Mouse (Mus musculus) stomach, postnatal 0 days (tissue): ENCODE measurements at regions not wholly inside any gene's neighbourhood (a gene's known extent, or its start where the extent isn't known, plus 50 kb on each side); places are given as distances from the start of the nearest gene placed in this dataset.

ENCODE experiments used
- CTCF ChIP-seq: IDR thresholded peaks from 2 replicates; pipeline ENCODE4 v1.5.1; 2016; ENCODE audit warnings: antibody characterized with exemption, low read depth, mild to moderate bottlenecking, moderate library complexity
- EP300 ChIP-seq: optimal IDR thresholded peaks from 2 replicates; pipeline ENCODE3; 2016; ENCODE audit warnings: antibody characterized with exemption

DNA sequence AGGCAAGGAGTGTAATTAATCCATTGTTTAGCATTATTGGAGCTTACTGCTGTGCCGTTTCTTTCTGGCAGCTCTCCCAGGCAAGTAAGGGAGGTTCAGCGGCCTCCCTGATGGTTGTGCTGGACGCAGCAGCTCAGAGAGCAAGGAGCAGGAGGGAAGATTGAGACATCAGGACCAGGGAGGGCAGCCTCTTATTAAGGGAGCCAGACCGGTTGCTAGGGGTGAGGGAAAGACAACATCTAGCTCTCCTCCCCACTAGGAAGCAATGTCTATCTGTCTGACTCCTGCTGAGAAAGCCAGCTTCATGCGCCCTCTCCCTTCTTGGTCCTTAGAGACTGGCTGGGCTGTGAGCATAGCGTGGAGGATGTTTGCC is 278.2 kb downstream of the Mid1ip1 start:
- TF ChIP-seq CTCF (no peak), EP300 (no peak)
